Comparison of ENCODE assay signal across 21 mouse cellular contexts in the genomic region with DNA sequence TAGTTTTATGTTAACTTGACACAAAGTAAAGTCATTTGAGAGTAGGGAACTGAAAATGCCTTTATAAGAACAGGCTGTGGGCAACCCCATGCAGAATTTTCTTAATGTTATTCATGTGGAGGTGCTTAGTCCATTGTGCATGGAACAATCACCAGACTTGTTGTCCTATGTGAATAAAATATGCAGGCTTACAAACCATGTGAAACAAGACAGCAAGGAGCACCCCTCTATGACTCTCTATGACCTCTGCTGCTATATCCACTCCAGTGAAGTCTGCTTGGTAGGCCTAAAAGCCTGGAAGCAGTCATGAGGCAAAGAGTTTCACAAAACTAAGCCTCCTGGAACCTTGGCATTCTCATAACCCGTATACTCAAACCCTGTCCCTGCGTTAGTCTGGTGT.
"Had no signal": no experiment of that assay in that cellular context is flagged by ENCODE, and none has a peak within 500 bp of the region (broad histone marks: within the 10 kb centered on the region; RNA-seq: fewer than 3 reads in every experiment).

No protein-coding gene starts in this region.

- H3K36me3 ChIP-seq: lung, embryonic 15.5 days; midbrain, embryonic 10.5 days; midbrain, embryonic 12.5 days; neural tube, embryonic 13.5 days; neural tube, embryonic 15.5 days had no signal

- H3K9ac ChIP-seq: lung, embryonic 15.5 days; midbrain, embryonic 12.5 days; neural tube, embryonic 13.5 days; neural tube, embryonic 15.5 days had no signal

- H3K27ac ChIP-seq: lung, embryonic 15.5 days; macrophage; midbrain, embryonic 10.5 days; midbrain, embryonic 12.5 days; neural tube, embryonic 13.5 days; neural tube, embryonic 15.5 days had no signal

- H3K4me2 ChIP-seq: lung, embryonic 15.5 days; midbrain, embryonic 12.5 days; neural tube, embryonic 13.5 days; neural tube, embryonic 15.5 days had no signal

- H3K9me3 ChIP-seq: lung, embryonic 15.5 days; midbrain, embryonic 10.5 days; midbrain, embryonic 12.5 days; neural tube, embryonic 13.5 days; neural tube, embryonic 15.5 days had no signal

- DNase-seq: lung, adult 2 months; lung, postnatal 14 days; lung, postnatal 36 days; midbrain, embryonic 14.5 days; retina, postnatal 1 day; right cerebral cortex, adult 18-20 months; right cerebral cortex, postnatal 25 days; right cerebral cortex, postnatal 4 days; spleen, adult 18-20 months; thymus, adult 18-20 months; thymus, postnatal 14 days; thymus, postnatal 36 days had no signal

- ATAC-seq: lung, postnatal 0 days; midbrain, embryonic 16.5 days had no signal

- H3K4me3 ChIP-seq: lung, embryonic 15.5 days; midbrain, embryonic 10.5 days; midbrain, embryonic 12.5 days; myocyte; neural tube, embryonic 13.5 days; neural tube, embryonic 15.5 days had no signal

- H3K4me1 ChIP-seq: lung, embryonic 15.5 days; midbrain, embryonic 10.5 days; midbrain, embryonic 12.5 days; neural tube, embryonic 13.5 days; neural tube, embryonic 15.5 days had no signal

- H3K27me3 ChIP-seq: lung, embryonic 15.5 days; midbrain, embryonic 12.5 days; neural tube, embryonic 13.5 days; neural tube, embryonic 15.5 days had no signal
